Mouse (Mus musculus) limb, embryonic 14.5 days (tissue): ENCODE data around the gene Phox2b. TPM values are rescaled to one million over a fixed set of nuclear protein-coding genes. Genes with fewer than 3 reads are reported as not detected.

Experiments
- ATAC-seq: fragments of 200-750 bp; cut with Nextera tagmentation; 2 replicates; pipeline ENCODE4 v1.8.0; 2017; ENCODE audit warnings: low read depth, moderate number of reproducible peaks, moderate TSS enrichment; ENCODE audit not compliant: low FRiP score
- DNase-seq: peaks from one replicate; pipeline ENCODE4 v3.0.0-alpha.2; 2015; ENCODE audit warnings: low spot score
- H3K27ac ChIP-seq: fragments of 300-500 bp; sonication (generic); replicated peaks from 2 replicates; pipeline ENCODE4 v1.5.1; 2014; ENCODE audit warnings: low read depth, mild to moderate bottlenecking, low read length, moderate library complexity, mixed read lengths
- H3K27me3 ChIP-seq: fragments of 300-500 bp; sonication (generic); 2 replicates; pipeline ENCODE4 v1.6.1; 2014; ENCODE audit warnings: low read length, mixed read lengths; ENCODE audit not compliant: control insufficient read depth, insufficient read depth
- H3K36me3 ChIP-seq: fragments of 300-500 bp; sonication (generic); 2 replicates; pipeline ENCODE4 v1.6.1; 2014; ENCODE audit warnings: mild to moderate bottlenecking, low read length, moderate library complexity, mixed read lengths; ENCODE audit not compliant: control insufficient read depth, insufficient read depth
- H3K4me1 ChIP-seq: fragments of 300-500 bp; sonication (generic); 2 replicates; pipeline ENCODE4 v1.6.1; 2014; ENCODE audit warnings: antibody characterized with exemption, low read length, mixed read lengths; ENCODE audit not compliant: control insufficient read depth, insufficient read depth
- H3K4me2 ChIP-seq: fragments of 300-500 bp; sonication (generic); replicated peaks from 2 replicates; pipeline ENCODE4 v1.6.1; 2014; ENCODE audit warnings: low read depth, mild to moderate bottlenecking, low read length, moderate library complexity; ENCODE audit not compliant: severe bottlenecking
- H3K4me3 ChIP-seq: fragments of 300-500 bp; sonication (generic); replicated peaks from 2 replicates; pipeline ENCODE4 v1.5.1; 2014; ENCODE audit warnings: low read length
- H3K9ac ChIP-seq: fragments of 300-500 bp; sonication (generic); 2 replicates; pipeline ENCODE4 v1.6.1; 2014; ENCODE audit warnings: mild to moderate bottlenecking, low read depth, low read length, moderate library complexity; ENCODE audit not compliant: severe bottlenecking
- H3K9me3 ChIP-seq: fragments of 300-500 bp; sonication (generic); 2 replicates; pipeline ENCODE4 v1.6.1; 2016; ENCODE audit warnings: low read length; ENCODE audit not compliant: control insufficient read depth
- POLR2A ChIP-seq: fragments of 200-500 bp; IDR thresholded peaks from 2 replicates; pipeline ENCODE4 v1.8.0; 2012; ENCODE audit warnings: inconsistent platforms, mild to moderate bottlenecking, moderate library complexity, borderline replicate concordance; ENCODE audit not compliant: insufficient read depth, insufficient read length; ENCODE audit errors: extremely low read depth
- whole genome bisulfite sequencing: fragments of 180-500 bp; shearing (Covaris S2); extraction: QIAGEN DNeasy Blood & Tissue Kit; methylation state at CpG from one replicate; pipeline ENCODE4 v1.1.7; 2014; 5-methylcytosine and 5-hydroxymethylcytosine counted together
- polyA plus RNA-seq, 2 experiments: library from polyadenylated mRNA; depleted of rRNA in 1 of 2; stranded (reverse) in 1 of 2; unstranded in 1 of 2; fragments of >200 nt; fragmentation: Nextera tagmentation in 1 of 2; extraction: Ambion mirVana in 1 of 2; gene quantifications; 2 replicates each; pipeline versions ENCODE4 v1.2.1 to v1.2.3; 2012 to 2014

Gene Phox2b
- polyA plus RNA-seq (2012; rRNA removed) (0.03 TPM in 2 replicates), polyA plus RNA-seq (2014; fragmentation: Nextera tagmentation; extraction: Ambion mirVana) (not detected in 2 replicates)

DNA sequence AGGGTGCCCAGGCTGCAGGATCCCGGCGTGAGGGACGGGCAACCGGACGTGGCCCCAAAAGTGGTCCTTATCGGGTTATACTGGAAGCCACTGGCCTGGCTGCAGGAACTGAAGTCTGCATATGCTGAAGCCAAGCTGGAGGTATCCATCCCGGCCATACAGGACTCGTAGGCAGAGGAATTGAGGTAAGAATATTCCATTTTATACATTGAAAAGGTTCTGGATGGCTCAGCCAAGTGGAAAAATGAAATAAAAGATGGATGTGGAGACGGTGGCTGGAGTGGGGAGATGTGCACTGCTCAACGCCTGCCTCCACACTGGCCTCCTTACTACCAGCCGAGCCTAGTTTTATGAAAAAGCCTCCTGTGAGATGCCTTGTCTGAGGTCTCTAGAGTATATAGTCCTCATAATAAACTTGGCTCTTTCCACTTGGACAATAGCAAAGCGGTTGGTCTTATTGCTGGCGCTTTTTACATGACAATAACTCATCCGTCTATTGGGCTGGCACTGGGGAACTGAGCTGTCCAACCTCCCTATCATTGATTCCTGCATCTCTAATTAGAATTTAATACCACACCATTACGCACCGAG, at the start of gene Phox2b:
Gene Phox2b (minus strand): TSS at position 569 of the 591 bp plus-strand sequence.
- Histone ChIP-seq H3K4me1 (no peaks in the 10 kb centered on the region), H3K9me3 (no peaks in the 10 kb centered on the region), H3K27me3 (peaks cover 88% of the 10 kb centered on the region), H3K9ac (no peak within 1 kb of the TSS), H3K27ac (no peak within 1 kb of the TSS), H3K4me3 (no peak within 1 kb of the TSS), H3K36me3 (no peaks in the 10 kb centered on the region), H3K4me2 (no peak within 1 kb of the TSS)
- ATAC-seq (no peak), DNase-seq (no peak)
- TF ChIP-seq POLR2A: no peak
- 2% methylated on average over 16 of the region's 16 CpGs for WGBS

DNA sequence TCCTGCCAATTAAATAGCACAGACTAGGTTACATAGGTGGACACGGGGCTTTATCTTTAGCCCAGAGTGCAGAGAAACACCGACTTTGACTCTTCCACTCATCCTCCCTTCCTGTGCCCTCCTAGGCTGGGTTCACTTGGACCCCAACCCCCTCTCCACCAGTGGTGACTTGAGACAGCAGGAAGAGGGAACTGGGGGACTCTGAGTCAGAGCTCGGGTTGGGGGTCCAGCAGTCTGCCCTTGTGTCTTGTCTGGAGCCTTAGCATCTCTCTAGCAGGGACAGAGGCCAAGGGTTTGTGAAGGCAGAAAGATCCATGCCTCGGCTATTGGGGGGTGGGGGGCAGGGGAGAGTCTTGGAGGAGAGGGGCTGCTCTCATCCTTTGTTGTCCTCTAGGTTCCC, 43.5 kb upstream of the Phox2b start:
- TF ChIP-seq POLR2A: no peak
- no peak for ATAC-seq

DNA sequence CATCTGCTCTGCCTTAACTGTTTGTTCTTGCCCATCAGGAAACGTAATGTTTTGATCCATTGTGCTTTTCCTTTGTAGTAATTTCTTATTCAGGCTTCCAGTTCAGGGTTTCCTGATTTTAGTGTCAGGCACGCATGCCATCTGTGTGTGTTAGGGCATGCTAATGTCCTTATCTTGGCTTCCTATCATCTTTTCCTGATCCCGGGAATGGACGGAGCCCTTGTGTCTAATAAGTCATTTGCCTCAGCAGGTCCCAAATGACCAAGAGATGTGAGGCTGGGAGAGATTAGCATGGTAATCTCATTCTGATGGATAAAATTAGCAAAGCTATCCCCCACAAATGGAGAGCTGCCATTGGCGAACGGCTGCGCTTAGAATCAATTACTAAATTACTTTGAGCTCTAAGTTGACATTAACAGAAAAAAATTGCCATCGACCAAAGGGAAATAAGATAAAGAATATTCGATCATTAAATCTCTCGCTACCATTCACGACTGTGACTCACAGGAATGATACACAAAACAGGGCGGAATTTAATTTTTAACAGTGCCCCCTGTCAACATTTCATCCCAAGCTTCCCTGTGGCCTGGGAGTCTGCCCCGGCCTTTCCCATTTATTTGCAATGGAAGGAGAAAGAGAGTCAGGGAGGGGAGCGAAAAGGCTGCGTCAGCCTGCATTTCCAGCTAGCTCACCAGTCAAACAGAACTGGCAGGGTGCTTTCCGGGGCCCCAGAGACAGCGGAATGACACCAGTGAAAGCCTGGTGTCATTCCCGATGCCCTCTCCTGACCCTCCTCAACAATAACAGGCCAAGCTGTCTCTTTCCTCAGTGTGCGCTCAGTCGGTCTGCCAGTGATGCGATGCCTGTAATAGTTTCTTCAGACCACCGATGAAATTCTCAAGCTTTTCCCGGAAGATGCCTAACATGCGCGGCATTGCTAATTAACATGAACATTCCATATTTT, 40.2 kb upstream of the Phox2b start:
- H3K9me3 ChIP-seq: no peaks in the 10 kb centered on the region
- no peak overlapping the region for H3K27ac ChIP-seq
- no peak overlapping the region for H3K9ac ChIP-seq
- ATAC-seq (no peak), DNase-seq (no peak)
- no peaks in the 10 kb centered on the region for H3K27me3 ChIP-seq
- 65% methylated on average over 25 of the region's 25 CpGs for WGBS
- TF ChIP-seq POLR2A: no peak
- no peaks in the 10 kb centered on the region for H3K4me1 ChIP-seq
- no peak overlapping the region for H3K4me2 ChIP-seq
- no peak overlapping the region for H3K4me3 ChIP-seq
- H3K36me3 ChIP-seq: no peaks in the 10 kb centered on the region

More for the DNA sequence above, 43.5 kb upstream of the Phox2b start:
- Histone ChIP-seq H3K9ac (no peak overlapping the region), H3K4me1 (no peaks in the 10 kb centered on the region), H3K27ac (no peak overlapping the region), H3K4me3 (no peak overlapping the region), H3K36me3 (no peaks in the 10 kb centered on the region), H3K4me2 (no peak overlapping the region), H3K9me3 (no peaks in the 10 kb centered on the region), H3K27me3 (no peaks in the 10 kb centered on the region)
- no peak for DNase-seq
- 74% methylated on average over 4 of the region's 4 CpGs for WGBS

GRCm38 (mm10) chr5:67138643-67139042, 39.5 kb upstream of the Phox2b start:
- Histone ChIP-seq H3K4me3 (no peak overlapping the region), H3K4me2 (no peak overlapping the region), H3K36me3 (no peaks in the 10 kb centered on the region), H3K9ac (no peak overlapping the region), H3K27ac (no peak overlapping the region), H3K4me1 (no peaks in the 10 kb centered on the region), H3K9me3 (no peaks in the 10 kb centered on the region), H3K27me3 (no peaks in the 10 kb centered on the region)
- 49% methylated on average over 8 of the region's 8 CpGs for WGBS
- DNase-seq: no peak
- no peak for TF ChIP-seq POLR2A
- ATAC-seq: no peak

DNA sequence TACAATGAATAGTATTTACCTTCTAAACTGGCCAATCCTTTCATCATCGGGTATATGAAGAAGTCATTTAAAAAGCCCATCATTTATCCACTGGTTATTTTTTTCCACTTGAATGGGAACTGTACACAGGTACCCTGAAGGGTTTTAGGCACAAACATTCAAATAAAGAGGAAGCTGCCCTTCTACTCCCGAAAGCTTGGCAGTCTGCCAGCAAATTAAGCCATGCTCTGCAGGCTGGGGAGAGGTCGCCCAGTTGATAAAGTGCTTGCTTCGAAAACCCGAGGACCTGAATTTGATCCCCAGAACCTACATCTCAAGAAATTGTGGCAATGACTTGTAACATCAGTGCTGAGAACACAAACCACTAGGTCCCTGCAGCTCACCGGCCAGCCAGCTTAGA, 35.6 kb upstream of the Phox2b start:
- DNase-seq (no peak), ATAC-seq (no peak)
- WGBS: 27% methylated on average over 6 of the region's 6 CpGs

More for the DNA sequence above, 35.6 kb upstream of the Phox2b start:
- TF ChIP-seq POLR2A: no peak
- Histone ChIP-seq H3K27ac (no peak overlapping the region), H3K4me3 (no peak overlapping the region), H3K9ac (no peak overlapping the region), H3K4me2 (no peak overlapping the region), H3K36me3 (no peaks in the 10 kb centered on the region), H3K27me3 (no peaks in the 10 kb centered on the region), H3K4me1 (no peaks in the 10 kb centered on the region), H3K9me3 (no peaks in the 10 kb centered on the region)
